Mouse (Mus musculus) stomach, postnatal 0 days (tissue): ENCODE measurements around the gene Fto.

ENCODE experiments used
- CTCF ChIP-seq: IDR thresholded peaks from 2 replicates; pipeline ENCODE4 v1.5.1; 2016; ENCODE audit warnings: antibody characterized with exemption, low read depth, mild to moderate bottlenecking, moderate library complexity
- EP300 ChIP-seq: optimal IDR thresholded peaks from 2 replicates; pipeline ENCODE3; 2016; ENCODE audit warnings: antibody characterized with exemption

DNA sequence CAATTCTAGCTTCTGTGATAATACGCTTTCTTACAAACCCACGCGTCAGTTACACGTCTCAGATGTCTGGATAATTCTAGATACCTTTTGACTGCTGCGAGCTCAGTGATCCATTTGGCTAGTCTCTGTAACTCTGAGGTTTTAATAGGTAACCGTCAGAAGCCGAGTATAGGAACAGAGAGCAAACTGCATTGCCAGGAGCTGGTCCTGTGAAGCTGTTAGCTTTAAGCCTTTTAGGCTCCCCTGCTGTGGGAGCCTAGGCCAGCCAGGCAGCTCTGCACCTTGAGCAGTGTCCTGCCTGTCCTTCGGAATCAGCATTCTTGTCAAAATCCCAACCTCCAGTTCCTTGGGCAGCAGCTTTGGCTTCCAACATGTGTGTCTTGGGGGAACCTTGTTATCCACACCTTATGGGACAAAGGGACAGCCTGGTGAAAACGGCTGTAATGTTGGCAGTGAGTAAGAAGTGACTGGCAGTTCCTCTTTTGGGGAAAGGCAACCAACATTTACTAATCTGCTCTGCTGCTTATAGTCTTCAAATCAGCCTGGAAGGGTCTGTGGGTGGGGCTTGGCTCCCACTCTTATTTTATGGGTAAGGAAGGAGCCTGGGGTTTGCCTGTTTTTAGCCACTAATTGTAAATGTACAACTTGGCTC, 77.2 kb downstream of the Fto start:
- TF ChIP-seq CTCF (no peak), EP300 (no peak)
